23 mouse cellular contexts compared by ENCODE assay signal in genomic region chr4:135077196-135077595, GRCm38 (mm10). TPM values are rescaled to one million over a fixed set of nuclear protein-coding genes. Genes with fewer than 3 reads are reported as not detected.
"Had no signal": no experiment of that assay in that cellular context is flagged by ENCODE, and none has a peak within 500 bp of the region (broad histone marks: within the 10 kb centered on the region; RNA-seq: fewer than 3 reads in every experiment).

No protein-coding gene starts in this region.

- H3K9me3 ChIP-seq: limb, embryonic 10.5 days; limb, embryonic 13.5 days; liver, embryonic 12.5 days; liver, embryonic 15.5 days; lung, embryonic 15.5 days; midbrain, embryonic 12.5 days; midbrain, embryonic 15.5 days; neural tube, embryonic 12.5 days; neural tube, embryonic 15.5 days had no signal

- DNase-seq: kidney, adult 18-20 months; kidney, postnatal 25 days; layer of hippocampus, adult 9-11 months; liver; lung, adult 18-20 months; lung, postnatal 10 days; lung, postnatal 4 days; right cerebral cortex, postnatal 25 days; thymus, adult 18-20 months had no signal

- H3K4me2 ChIP-seq: limb, embryonic 13.5 days; liver, embryonic 12.5 days; liver, embryonic 15.5 days; lung, embryonic 15.5 days; midbrain, embryonic 12.5 days; midbrain, embryonic 15.5 days; neural tube, embryonic 12.5 days; neural tube, embryonic 15.5 days had no signal

- H3K4me1 ChIP-seq: lung, embryonic 15.5 days; midbrain, embryonic 15.5 days had no signal

- H3K4me3 ChIP-seq: layer of hippocampus, adult 2 months; limb, embryonic 10.5 days; limb, embryonic 13.5 days; liver, embryonic 12.5 days; liver, embryonic 15.5 days; lung, embryonic 15.5 days; midbrain, embryonic 12.5 days; midbrain, embryonic 15.5 days; neural tube, embryonic 12.5 days; neural tube, embryonic 15.5 days had no signal

- H3K27ac ChIP-seq: kidney, postnatal 0 days; layer of hippocampus, adult 2 months; limb, embryonic 10.5 days; limb, embryonic 13.5 days; liver, embryonic 12.5 days; liver, embryonic 15.5 days; lung, embryonic 15.5 days; midbrain, embryonic 12.5 days; midbrain, embryonic 15.5 days; neural tube, embryonic 12.5 days; neural tube, embryonic 15.5 days had no signal

- H3K27me3 ChIP-seq: lung, embryonic 15.5 days; midbrain, embryonic 15.5 days; neural tube, embryonic 12.5 days had no signal

- H3K9ac ChIP-seq: limb, embryonic 13.5 days; liver, embryonic 12.5 days; liver, embryonic 15.5 days; lung, embryonic 15.5 days; midbrain, embryonic 12.5 days; midbrain, embryonic 15.5 days; neural tube, embryonic 12.5 days; neural tube, embryonic 15.5 days had no signal

- H3K36me3 ChIP-seq: limb, embryonic 10.5 days; limb, embryonic 13.5 days; liver, embryonic 12.5 days; liver, embryonic 15.5 days; lung, embryonic 15.5 days; midbrain, embryonic 12.5 days; midbrain, embryonic 15.5 days; neural tube, embryonic 12.5 days; neural tube, embryonic 15.5 days had no signal

- ATAC-seq: inflammation-experienced regulatory T-cells, adult 6 months; intestine, embryonic 16.5 days; liver, embryonic 12.5 days; midbrain, embryonic 15.5 days had no signal

RNA-seq across cellular contexts. Expression of gene Runx3, which starts 43.3 kb away (rescaled TPM):
- polyA plus RNA-seq: kidney, embryonic 14.5 days; midbrain, embryonic 12.5 days; midbrain, embryonic 15.5 days had no signal
